Mouse (Mus musculus): ENCODE results near the gene Mylk.

- TF ChIP-seq CTCF (IDR thresholded peaks at IDR 0.05; ENCODE audit: low read depth, low read length) (no peak), POLR2A (IDR thresholded peaks at IDR 0.05; ENCODE audit: borderline replicate concordance, low read depth, low read length) (no peak)
Observed at GRCm38 (mm10) chr16:34887037-34887436, 142.0 kb downstream of the Mylk start.
